Mouse (Mus musculus): ENCODE measurements around the gene Ulk4.

DNA sequence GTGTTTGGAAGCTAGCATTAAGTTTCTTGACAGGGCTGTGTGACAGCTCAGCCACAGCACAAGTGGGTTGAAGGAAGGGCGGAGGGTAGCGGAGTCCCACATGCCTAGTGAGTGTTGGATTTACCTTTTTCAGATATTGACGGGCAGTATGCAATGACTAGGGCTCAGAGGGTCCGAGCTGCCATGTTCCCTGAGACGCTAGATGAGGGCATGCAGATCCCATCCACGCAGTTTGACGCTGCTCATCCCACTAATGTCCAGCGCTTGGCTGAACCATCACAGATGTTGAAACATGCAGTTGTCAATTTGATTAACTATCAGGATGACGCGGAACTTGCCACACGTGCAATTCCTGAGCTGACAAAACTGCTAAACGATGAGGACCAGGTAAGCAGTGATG is 326.2 kb downstream of the Ulk4 start:
- TF ChIP-seq CTCF (IDR thresholded peaks at IDR 0.05; ENCODE audit: extremely low read depth, insufficient read depth, low read length): no peak
- TF ChIP-seq POLR2A (IDR thresholded peaks at IDR 0.05; ENCODE audit: extremely low read depth, insufficient read depth, low read length): no peak
